Mouse (Mus musculus): ENCODE data around the gene Sgms1.

- TF ChIP-seq CTCF (IDR thresholded peaks at IDR 0.05; ENCODE audit: low read depth, low read length) (no peak), POLR2A (IDR thresholded peaks at IDR 0.05; ENCODE audit: borderline replicate concordance, low read depth, low read length) (no peak)
These were observed 174.4 kb downstream of the Sgms1 start for GRCm38 (mm10) chr19:32214905-32215806.
